Mouse (Mus musculus) lung, postnatal 25 days (tissue): ENCODE data around the gene Tm9sf3.

ENCODE experiments used
- DNase-seq: peaks from one replicate; pipeline ENCODE4 v3.0.0; 2022; ENCODE audit warnings: low spot score

Gene Tm9sf3

DNA sequence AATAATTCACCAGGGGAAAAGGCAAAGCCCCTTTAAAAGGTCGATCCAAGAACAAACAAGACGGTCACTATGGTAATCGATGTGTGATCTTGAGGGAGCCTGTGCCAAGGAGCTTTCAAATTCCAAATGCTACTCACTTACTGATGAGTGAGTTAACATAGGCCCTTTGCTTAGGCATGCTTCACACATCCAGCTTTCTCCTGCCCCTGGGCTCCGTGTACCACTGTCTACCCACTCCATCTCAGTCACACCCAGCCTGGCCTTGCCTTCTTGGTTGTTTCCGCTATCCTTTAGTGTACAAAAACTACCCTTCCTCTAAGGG, 97.9 kb downstream of the Tm9sf3 start:
- DNase-seq, result no peak

DNA sequence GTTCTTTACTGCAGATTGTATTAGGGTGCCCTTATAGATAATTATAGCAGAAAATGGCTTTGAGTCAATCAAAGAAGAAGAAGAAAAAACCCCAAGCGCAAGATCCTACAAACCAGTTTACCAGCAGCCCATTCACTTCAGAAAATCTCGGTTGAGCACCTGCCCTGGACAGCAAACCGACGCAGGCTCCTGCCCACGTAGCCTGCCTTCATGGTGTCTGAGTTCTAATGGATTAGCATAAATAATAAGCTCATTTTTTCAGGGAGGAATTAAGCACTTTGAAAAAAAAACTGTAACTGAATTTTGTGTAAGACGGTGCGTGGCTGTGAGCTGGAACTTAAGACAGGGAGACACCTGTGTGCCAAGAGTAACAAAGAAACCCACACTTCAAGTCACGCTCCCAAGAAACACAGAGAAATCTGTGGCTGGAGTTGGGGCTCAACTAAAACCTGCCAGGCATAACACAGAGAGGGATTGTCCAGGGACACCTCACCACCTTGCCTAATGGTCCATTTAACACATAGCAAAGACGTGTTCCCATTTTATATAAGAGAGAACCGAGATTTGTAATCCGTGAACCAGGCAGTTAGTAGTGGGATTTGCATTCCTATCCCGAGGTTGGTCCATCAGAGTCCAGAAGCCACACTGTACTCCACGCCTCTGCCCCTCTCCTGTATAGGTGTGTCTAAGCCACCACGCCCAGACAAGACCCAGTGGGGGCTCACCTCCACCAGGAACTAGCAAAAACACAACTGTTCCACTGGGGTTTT, 98.5 kb downstream of the Tm9sf3 start:
- no peak for DNase-seq

- no peak for DNase-seq
These were observed 99.2 kb downstream of the Tm9sf3 start for GRCm38 (mm10) chr19:41164447-41165095.
